Mouse (Mus musculus): ENCODE measurements at regions not wholly inside any gene's neighbourhood (a gene's known extent, or its start where the extent isn't known, plus 50 kb on each side); places are given as distances from the start of the nearest gene placed in this dataset.

DNA sequence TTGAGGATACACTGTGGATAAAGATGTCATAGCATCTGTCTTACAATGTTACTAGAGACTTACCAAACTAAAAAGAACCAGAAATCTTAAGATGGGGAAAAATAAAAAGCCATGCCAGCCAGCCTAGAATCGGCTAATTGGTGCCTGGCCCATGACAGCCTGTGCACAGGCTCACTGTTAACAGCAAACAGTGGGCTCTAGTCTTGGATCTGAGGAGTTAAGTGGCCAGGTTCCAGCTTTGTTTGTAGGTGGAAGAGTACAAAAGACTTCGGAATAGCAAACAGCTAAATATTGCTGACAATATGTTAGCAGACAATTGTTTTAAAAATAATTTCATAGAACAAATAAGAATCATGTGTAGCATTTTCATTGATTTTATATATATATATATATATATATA, 228.4 kb downstream of the Rab11fip2 start:
- Histone ChIP-seq H3K27me3 (ENCODE audit: control insufficient read depth in 1 of 2, insufficient read depth in 2 of 2, low read length in 2 of 2) (peaks cover 0 to 2% of the 10 kb centered on the region in 2 experiments; a peak in 1 of 4 replicates), H3K79me2 (ENCODE audit: control insufficient read depth, insufficient read depth, low read length, poor library complexity) (no peaks in the 10 kb centered on the region), H3K4me3 (ENCODE audit: control insufficient read depth in 1 of 2, insufficient read depth in 1 of 2, low read depth in 2 of 2, low read length in 2 of 2) (no peak overlapping the region), H3K36me3 (ENCODE audit: control insufficient read depth in 1 of 2, insufficient read depth in 2 of 2, low read length in 2 of 2) (no peaks in the 10 kb centered on the region), H3K9ac (ENCODE audit: control insufficient read depth, low read depth, low read length, poor library complexity, severe bottlenecking) (no peak overlapping the region), H3K4me1 (ENCODE audit: control insufficient read depth in 1 of 2, insufficient read depth in 2 of 2, low read length in 2 of 2) (no peaks in the 10 kb centered on the region), H3K9me3 (replicated peaks; ENCODE audit: insufficient read depth, low read length) (no peaks in the 10 kb centered on the region), H3K27ac (ENCODE audit: control insufficient read depth, low read depth, low read length) (no peak overlapping the region)
- no peak for TF ChIP-seq MAFK (IDR thresholded peaks at IDR 0.05; ENCODE audit: borderline replicate concordance, low read depth, low read length)
- TF ChIP-seq CHD2 (IDR thresholded peaks at IDR 0.05; ENCODE audit: low read length), result no peak
- no peak for TF ChIP-seq E2F4 (IDR thresholded peaks at IDR 0.05; ENCODE audit: borderline replicate concordance, low read depth, low read length)
- TF ChIP-seq UBTF (IDR thresholded peaks at IDR 0.05; ENCODE audit: borderline replicate concordance, insufficient read depth, low read depth, low read length), result no peak
- TF ChIP-seq MYB (IDR thresholded peaks at IDR 0.05; ENCODE audit: low read depth, low read length), result no peak
- TF ChIP-seq CTCF (IDR thresholded peaks at IDR 0.05 in 2 of 3, conservative IDR thresholded peaks at IDR 0.05 in 1 of 3; ENCODE audit: control insufficient read depth in 1 of 3, insufficient read depth in 1 of 3, low read depth in 2 of 3, low read length in 3 of 3, poor library complexity in 1 of 3, severe bottlenecking in 1 of 3), result no peak
- no peak for TF ChIP-seq CHD1 (IDR thresholded peaks at IDR 0.05; ENCODE audit: low read depth, low read length)
- no peak for TF ChIP-seq MAZ (IDR thresholded peaks at IDR 0.05; ENCODE audit: low read depth, low read length)
- no peak for TF ChIP-seq USF1 (IDR thresholded peaks at IDR 0.05; ENCODE audit: low read depth, low read length)
- TF ChIP-seq POLR2A (IDR thresholded peaks at IDR 0.05; ENCODE audit: control insufficient read depth in 1 of 2, insufficient read depth in 1 of 2, low read depth in 1 of 2, low read length in 2 of 2, poor library complexity in 1 of 2), result no peak
- no peak for TF ChIP-seq ZKSCAN1 (IDR thresholded peaks at IDR 0.05; ENCODE audit: low read depth, low read length)
- no peak for TF ChIP-seq ZC3H11A (IDR thresholded peaks at IDR 0.05; ENCODE audit: low read depth, low read length)
- DNase-seq (ENCODE audit: low read depth, low spot score), result no peak

DNA sequence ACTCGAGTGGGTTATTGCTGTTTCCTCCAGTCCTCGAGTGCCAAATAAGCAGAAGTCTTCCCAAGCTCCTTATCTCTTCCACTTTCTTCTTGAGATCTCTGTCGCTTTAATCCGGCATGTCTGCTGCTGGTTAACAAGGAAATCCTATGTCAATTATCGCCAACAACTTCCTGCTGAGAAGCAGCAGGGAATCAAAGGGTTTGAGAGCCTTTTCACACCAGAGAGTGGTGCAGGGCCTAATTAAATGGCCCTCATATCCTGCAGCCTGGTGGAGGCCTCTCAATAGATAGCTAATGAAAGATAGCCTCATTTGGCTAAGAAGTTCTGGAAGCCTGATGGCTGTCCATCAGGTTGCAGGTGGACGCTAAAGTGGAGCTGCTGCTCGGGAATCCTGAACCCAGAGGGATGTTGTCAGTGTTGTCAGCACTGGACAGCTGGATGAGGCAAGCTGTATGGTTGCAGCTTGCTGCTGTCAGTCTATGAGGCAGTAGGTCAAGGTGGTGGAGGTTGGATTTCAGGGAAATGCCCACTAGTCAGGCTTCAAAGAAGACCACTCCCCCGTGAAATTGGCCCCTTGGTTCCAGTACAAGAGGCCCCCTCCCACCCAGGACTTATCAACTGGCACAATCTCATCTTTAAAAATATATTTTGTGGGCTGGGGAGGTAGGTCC, 225.5 kb downstream of the Rab11fip2 start:
- DNase-seq (ENCODE audit: low read depth, low spot score), result no peak
- no peak overlapping the region for H3K4me3 ChIP-seq (ENCODE audit: control insufficient read depth in 1 of 2, insufficient read depth in 1 of 2, low read depth in 2 of 2, low read length in 2 of 2)
- TF ChIP-seq JUND (IDR thresholded peaks at IDR 0.05; ENCODE audit: low read depth, low read length), result no peak
- TF ChIP-seq E2F4 (IDR thresholded peaks at IDR 0.05; ENCODE audit: borderline replicate concordance, low read depth, low read length), result no peak
- TF ChIP-seq KAT2A (conservative IDR thresholded peaks at IDR 0.05; ENCODE audit: low read depth, low read length), result no peak
- no peak for TF ChIP-seq NELFE (IDR thresholded peaks at IDR 0.05; ENCODE audit: low read depth, low read length)
- no peak for TF ChIP-seq CTCF (IDR thresholded peaks at IDR 0.05 in 2 of 3, conservative IDR thresholded peaks at IDR 0.05 in 1 of 3; ENCODE audit: control insufficient read depth in 1 of 3, insufficient read depth in 1 of 3, low read depth in 2 of 3, low read length in 3 of 3, poor library complexity in 1 of 3, severe bottlenecking in 1 of 3)
- no peak for TF ChIP-seq USF1 (IDR thresholded peaks at IDR 0.05; ENCODE audit: low read depth, low read length)
- TF ChIP-seq ZKSCAN1 (IDR thresholded peaks at IDR 0.05; ENCODE audit: low read depth, low read length), result no peak
- no peak for TF ChIP-seq RCOR1 (IDR thresholded peaks at IDR 0.05; ENCODE audit: low read depth, low read length)
- TF ChIP-seq HCFC1 (IDR thresholded peaks at IDR 0.05; ENCODE audit: low read depth, low read length), result no peak
- no peak for TF ChIP-seq TAL1 (IDR thresholded peaks at IDR 0.05; ENCODE audit: low read length)
- no peak for TF ChIP-seq ZMIZ1 (IDR thresholded peaks at IDR 0.05; ENCODE audit: low read depth, low read length)
- TF ChIP-seq MAFK (IDR thresholded peaks at IDR 0.05; ENCODE audit: borderline replicate concordance, low read depth, low read length), result no peak
- no peak for TF ChIP-seq SIN3A (IDR thresholded peaks at IDR 0.05; ENCODE audit: low read length)
- no peak for TF ChIP-seq USF2 (IDR thresholded peaks at IDR 0.05; ENCODE audit: borderline replicate concordance in 1 of 2, insufficient read depth in 1 of 2, low read depth in 1 of 2, low read length in 2 of 2)
- no peak for TF ChIP-seq BHLHE40 (IDR thresholded peaks at IDR 0.05; ENCODE audit: borderline replicate concordance, low read depth, low read length)
- TF ChIP-seq MAZ (IDR thresholded peaks at IDR 0.05; ENCODE audit: low read depth, low read length), result no peak
- no peak for TF ChIP-seq UBTF (IDR thresholded peaks at IDR 0.05; ENCODE audit: borderline replicate concordance, insufficient read depth, low read depth, low read length)
- TF ChIP-seq ZNF384 (IDR thresholded peaks at IDR 0.05; ENCODE audit: low read depth, low read length), result no peak
- TF ChIP-seq RAD21 (IDR thresholded peaks at IDR 0.05; ENCODE audit: low read depth, low read length), result no peak
- H3K79me2 ChIP-seq (ENCODE audit: control insufficient read depth, insufficient read depth, low read length, poor library complexity), result no peaks in the 10 kb centered on the region
- H3K9ac ChIP-seq (ENCODE audit: control insufficient read depth, low read depth, low read length, poor library complexity, severe bottlenecking), result no peak overlapping the region
- no peaks in the 10 kb centered on the region for H3K4me1 ChIP-seq (ENCODE audit: control insufficient read depth in 1 of 2, insufficient read depth in 2 of 2, low read length in 2 of 2)
- no peaks in the 10 kb centered on the region for H3K9me3 ChIP-seq (replicated peaks; ENCODE audit: insufficient read depth, low read length)
- no peak overlapping the region for H3K27ac ChIP-seq (ENCODE audit: control insufficient read depth, low read depth, low read length)
- peaks cover 0 to 2% of the 10 kb centered on the region in 2 experiments; a peak in 1 of 4 replicates for H3K27me3 ChIP-seq (ENCODE audit: control insufficient read depth in 1 of 2, insufficient read depth in 2 of 2, low read length in 2 of 2)
- no peaks in the 10 kb centered on the region for H3K36me3 ChIP-seq (ENCODE audit: control insufficient read depth in 1 of 2, insufficient read depth in 2 of 2, low read length in 2 of 2)
